Mouse (Mus musculus): ENCODE results near the gene Mcpt1.
"Not testable (repeated sequence)": the region's sequence is repeated elsewhere in the genome, so short reads cannot be mapped to it uniquely, and the experiment has no call there.

Gene Mcpt1

GRCm38 (mm10) chr14:56017671-56018070 lies at the start of gene Mcpt1:
Gene Mcpt1 (plus strand): TSS chr14:56017971.
- not testable (repeated sequence) for DNase-seq

DNA sequence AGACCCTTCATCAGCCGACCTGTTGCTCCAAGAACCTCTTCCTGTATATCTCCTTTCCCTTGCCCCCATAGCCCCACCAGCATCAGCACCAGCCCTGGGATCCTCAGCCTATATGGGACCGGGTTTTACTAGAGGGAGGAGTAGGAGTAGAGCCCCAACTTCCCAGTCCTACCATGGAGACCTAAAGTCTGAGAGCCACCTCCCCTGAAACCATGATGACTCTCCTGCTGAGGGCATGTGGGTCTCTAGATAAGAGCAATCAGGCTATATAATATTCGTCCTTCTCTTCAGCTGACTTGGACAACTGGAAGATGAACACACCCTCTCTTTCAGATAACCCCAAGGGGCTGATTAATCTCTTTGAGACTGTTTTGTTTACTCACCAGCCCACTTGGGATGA lies 30.3 kb upstream of the Mcpt1 start:
- not testable (repeated sequence) for DNase-seq

DNA sequence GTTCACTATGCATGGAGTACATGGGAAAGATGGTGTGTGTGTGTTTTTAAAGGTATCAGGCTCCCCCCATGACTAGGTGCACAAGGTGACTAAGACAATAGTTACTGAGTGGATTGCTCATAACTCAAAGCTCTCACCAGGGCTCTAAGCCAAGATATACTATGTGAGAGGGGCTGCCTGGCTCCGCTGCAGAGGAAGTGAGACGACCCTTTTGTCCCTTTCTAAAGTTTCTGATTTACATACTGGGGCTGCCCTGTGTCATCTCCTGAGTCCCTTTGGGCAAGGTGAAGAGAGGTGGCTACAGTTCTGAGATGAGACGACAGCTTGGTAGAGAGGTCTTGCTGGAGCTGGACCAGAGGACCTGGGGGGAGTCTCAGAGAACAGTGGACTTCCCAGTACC lies 4.6 kb upstream of the Mcpt1 start:
- no peak for DNase-seq

- no peak for DNase-seq
These were observed 3.8 kb upstream of the Mcpt1 start for GRCm38 (mm10) chr14:56013924-56014323.

DNA sequence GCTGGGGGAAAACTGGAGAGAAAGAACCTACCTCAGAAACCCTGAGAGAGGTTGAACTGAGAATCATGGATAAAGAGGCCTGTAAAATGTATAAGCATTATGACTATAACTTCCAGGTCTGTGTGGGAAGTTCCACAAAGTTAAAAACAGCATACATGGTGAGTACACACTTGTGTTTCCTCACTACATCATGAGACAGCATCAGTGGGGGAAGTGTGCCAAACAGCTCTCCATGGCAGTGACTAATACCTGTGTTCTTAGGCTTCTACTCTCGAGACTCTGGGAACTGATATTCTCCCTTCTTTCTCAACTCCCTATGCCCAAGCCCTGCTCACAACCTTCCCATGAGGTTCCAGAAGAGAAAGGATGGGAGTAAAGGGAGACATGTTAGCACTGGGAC lies 1.7 kb downstream of the Mcpt1 start:
- DNase-seq = no peak

DNA sequence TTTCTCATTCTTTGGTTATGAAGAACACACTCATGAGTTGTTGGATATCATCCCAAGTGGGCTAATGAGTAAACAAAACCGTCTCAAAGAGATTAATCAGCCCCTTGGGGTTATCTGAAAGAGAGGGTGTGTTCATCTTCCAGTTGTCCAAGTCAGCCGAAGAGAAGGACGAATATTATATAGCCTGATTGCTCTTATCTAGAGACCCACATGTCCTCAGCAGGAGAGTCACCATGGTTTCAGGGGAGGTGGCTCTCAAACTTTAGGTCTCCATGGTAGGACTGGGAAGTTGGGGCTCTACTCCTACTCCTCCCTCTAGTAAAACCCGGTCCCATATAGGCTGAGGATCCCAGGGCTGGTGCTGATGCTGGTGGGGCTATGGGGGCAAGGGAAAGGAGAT lies 3.5 kb downstream of the Mcpt1 start:
- not testable (repeated sequence) for DNase-seq

GRCm38 (mm10) chr14:56030395-56030794 lies 12.6 kb downstream of the Mcpt1 start, which contains the start of gene Mcpt9:
Gene Mcpt9 (minus strand): TSS chr14:56030495.
- not testable (repeated sequence) for DNase-seq

DNA sequence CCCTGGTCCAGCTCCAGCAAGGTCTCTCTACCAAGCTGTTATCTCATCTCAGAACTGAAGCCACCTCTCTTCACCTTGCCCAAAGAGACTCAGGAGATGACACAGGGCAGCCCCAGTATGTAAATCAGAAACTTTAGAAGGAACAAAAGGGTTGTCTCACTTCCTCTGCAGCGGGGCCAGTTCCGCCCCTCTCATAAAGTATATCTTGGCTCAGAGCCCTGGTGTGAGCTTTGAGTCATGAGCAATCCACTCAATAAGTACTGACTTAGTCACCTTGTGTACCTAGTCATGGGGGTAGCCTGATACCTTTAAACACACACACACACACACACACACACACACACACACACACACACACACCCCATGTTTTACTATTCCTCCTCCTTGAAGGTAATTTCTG lies 16.7 kb downstream of the Mcpt1 start:
- DNase-seq = no peak

GRCm38 (mm10) chr14:56041792-56042191 lies 24.0 kb downstream of the Mcpt1 start, which contains the start of gene Mcpt2:
Gene Mcpt2 (plus strand): TSS chr14:56042041.
- DNase-seq = not testable (repeated sequence)

- DNase-seq = no peak
These were observed 37.6 kb downstream of the Mcpt1 start for GRCm38 (mm10) chr14:56055408-56055807.

- no peak for DNase-seq
These were observed 40.0 kb downstream of the Mcpt1 start for GRCm38 (mm10) chr14:56057722-56058121.

- DNase-seq = not testable (repeated sequence)
These were observed 44.4 kb downstream of the Mcpt1 start, which contains the start of gene Mcpt4 for GRCm38 (mm10) chr14:56062213-56062612. Gene Mcpt4 (minus strand): TSS chr14:56062313.
